Mouse (Mus musculus) heart, embryonic 14.5 days (tissue): ENCODE measurements at regions not wholly inside any gene's neighbourhood (a gene's known extent, or its start where the extent isn't known, plus 50 kb on each side); places are given as distances from the start of the nearest gene placed in this dataset.
A peak's percentile ranks its signal among the peaks of the same experiment; 100 is the strongest.

Source experiments
- ATAC-seq: fragments of 200-750 bp; cut with Nextera tagmentation; 2 replicates; pipeline ENCODE4 v1.8.0; 2017; ENCODE audit warnings: low read depth, moderate TSS enrichment; ENCODE audit not compliant: insufficient number of reproducible peaks, insufficient read depth, low FRiP score
- H3K27ac ChIP-seq, 2 experiments: fragments of 200-500 bp in 1 of 2; fragments of 300-500 bp in 1 of 2; sonication (generic) in 1 of 2; replicated peaks in 1 of 2; 2 replicates each; pipeline ENCODE4 v1.5.1; 2012 to 2014; ENCODE audit warnings: low read depth in 2 of 2, low read length in 2 of 2, control low read depth in 1 of 2, mild to moderate bottlenecking in 1 of 2, mixed read lengths in 1 of 2; ENCODE audit not compliant: control insufficient read depth in 1 of 2, insufficient read depth in 1 of 2
- H3K27me3 ChIP-seq: fragments of 300-500 bp; sonication (generic); 2 replicates; pipeline ENCODE4 v1.6.1; 2014; ENCODE audit warnings: mild to moderate bottlenecking, low read length, control low read depth; ENCODE audit not compliant: control insufficient read depth, insufficient read depth
- H3K36me3 ChIP-seq: fragments of 300-500 bp; sonication (generic); 2 replicates; pipeline ENCODE4 v1.6.1; 2014; ENCODE audit warnings: mild to moderate bottlenecking, control low read depth, low read length, mixed read lengths; ENCODE audit not compliant: control insufficient read depth, insufficient read depth
- H3K4me1 ChIP-seq, 2 experiments: fragments of 200-500 bp in 1 of 2; fragments of 300-500 bp in 1 of 2; sonication (generic) in 1 of 2; 2 replicates each; pipeline ENCODE4 v1.6.1; 2012 to 2014; ENCODE audit warnings: low read length in 2 of 2, control low read depth in 1 of 2, mixed read lengths in 1 of 2; ENCODE audit not compliant: control insufficient read depth in 2 of 2, insufficient read depth in 2 of 2
- H3K4me2 ChIP-seq: fragments of 300-500 bp; sonication (generic); 2 replicates; pipeline ENCODE4 v1.6.1; 2014; ENCODE audit warnings: mild to moderate bottlenecking, low read length
- H3K4me3 ChIP-seq, 2 experiments: fragments of 200-500 bp in 1 of 2; fragments of 300-500 bp in 1 of 2; sonication (generic) in 1 of 2; 2 replicates each; pipeline ENCODE4 v1.5.1; 2012 to 2014; ENCODE audit warnings: low read length in 2 of 2, mild to moderate bottlenecking in 2 of 2, control low read depth in 1 of 2, low read depth in 1 of 2, moderate library complexity in 1 of 2; ENCODE audit not compliant: control insufficient read depth in 1 of 2, insufficient read depth in 1 of 2
- H3K9ac ChIP-seq: fragments of 300-500 bp; sonication (generic); 2 replicates; pipeline ENCODE4 v1.6.1; 2014; ENCODE audit warnings: mild to moderate bottlenecking, low read length
- H3K9me3 ChIP-seq: fragments of 300-500 bp; sonication (generic); 2 replicates; pipeline ENCODE4 v1.6.1; 2016; ENCODE audit warnings: low read length, control low read depth; ENCODE audit not compliant: control insufficient read depth
- WGBS: fragments of 180-500 bp; shearing (Covaris S2); extraction: QIAGEN DNeasy Blood & Tissue Kit; methylation state at CpG from one replicate; pipeline ENCODE4 v1.1.7; 2014; 5-methylcytosine and 5-hydroxymethylcytosine counted together

DNA sequence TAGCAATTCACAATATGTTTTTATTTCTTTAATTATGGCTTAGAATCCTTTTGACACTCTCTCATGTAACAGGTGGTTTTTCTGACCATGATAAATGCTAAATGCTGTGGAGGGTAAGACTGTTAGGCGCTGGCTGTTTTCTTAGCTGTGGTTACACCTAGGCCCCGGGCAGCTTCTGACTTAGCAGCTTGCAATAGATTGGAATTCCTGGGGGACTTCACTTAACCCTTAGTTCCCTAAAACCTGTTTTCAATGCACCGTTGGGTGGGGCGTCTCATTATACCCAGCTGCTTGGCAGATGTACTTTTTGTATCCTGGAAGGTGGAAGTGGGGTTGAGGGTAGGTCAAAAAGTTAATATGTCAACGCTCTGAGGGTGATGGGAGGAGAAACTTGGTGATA, 704.2 kb upstream of the Car8 start:
- Histone ChIP-seq H3K27me3 (no peaks in the 10 kb centered on the region), H3K4me3 (no peak overlapping the region), H3K9me3 (no peaks in the 10 kb centered on the region), H3K4me2 (no peak overlapping the region), H3K36me3 (no peaks in the 10 kb centered on the region), H3K9ac (no peak overlapping the region), H3K4me1 (peaks cover 8 to 12% of the 10 kb centered on the region in 2 experiments), H3K27ac (no peak overlapping the region)
- no peak for ATAC-seq
- WGBS, result 65% methylated on average over 5 of the region's 5 CpGs

DNA sequence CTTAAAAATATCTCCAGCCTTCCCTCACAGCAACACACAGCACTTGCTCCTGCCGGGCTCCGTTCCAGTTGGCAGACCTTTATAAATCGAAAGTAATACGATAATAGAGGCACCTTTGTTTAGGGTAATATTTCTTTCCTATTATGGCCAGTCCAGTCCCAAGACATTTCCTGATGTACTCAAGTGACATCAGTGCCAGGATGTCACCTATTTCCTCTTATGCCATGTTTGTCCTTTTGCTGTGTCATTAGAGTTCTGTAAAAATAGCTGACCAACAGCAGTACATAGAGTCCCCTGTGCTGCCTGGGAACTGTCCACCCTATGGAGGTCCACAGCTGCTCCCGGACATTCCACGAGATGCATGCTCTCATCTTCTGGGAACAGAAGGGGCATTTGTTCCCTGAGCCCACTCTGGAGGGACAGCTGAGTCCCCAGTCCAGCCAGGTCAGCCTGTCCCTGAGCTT, 700.1 kb upstream of the Car8 start:
- 37% methylated on average over 6 of the region's 6 CpGs for WGBS
- Histone ChIP-seq H3K27me3 (no peaks in the 10 kb centered on the region), H3K4me2 (peak overlapping the region; percentile 44), H3K36me3 (no peaks in the 10 kb centered on the region), H3K4me1 (peaks cover 8 to 12% of the 10 kb centered on the region in 2 experiments), H3K9me3 (no peaks in the 10 kb centered on the region), H3K27ac (no peak overlapping the region), H3K4me3 (no peak overlapping the region), H3K9ac (no peak overlapping the region)
- no peak for ATAC-seq

DNA sequence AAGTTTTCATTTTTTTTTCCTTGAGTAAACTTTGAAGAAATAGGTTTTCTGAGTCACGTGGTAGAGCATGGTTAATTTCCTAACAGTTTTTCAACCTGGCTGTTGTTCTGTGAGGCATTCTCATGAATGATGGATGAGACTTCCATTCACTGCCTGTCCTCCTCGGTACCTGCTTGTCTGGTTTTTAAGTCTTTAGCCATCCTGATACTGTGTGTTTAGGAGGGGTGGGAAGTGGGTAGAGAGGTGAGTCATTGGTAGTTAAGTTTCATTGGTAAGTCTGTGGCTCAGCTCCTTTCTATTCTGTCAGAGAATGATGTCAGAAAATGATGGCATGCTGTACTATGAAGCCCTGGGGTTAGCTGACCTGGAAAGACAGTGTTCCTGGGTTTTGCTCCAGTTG, 697.1 kb upstream of the Car8 start:
- Histone ChIP-seq H3K4me3 (no peak overlapping the region), H3K27ac (no peak overlapping the region), H3K27me3 (no peaks in the 10 kb centered on the region), H3K9ac (no peak overlapping the region), H3K9me3 (no peaks in the 10 kb centered on the region), H3K4me2 (no peak overlapping the region), H3K4me1 (peaks cover 7 to 12% of the 10 kb centered on the region in 2 experiments), H3K36me3 (no peaks in the 10 kb centered on the region)
- no peak for ATAC-seq
- 78% methylated on average over 2 of the region's 2 CpGs for WGBS

DNA sequence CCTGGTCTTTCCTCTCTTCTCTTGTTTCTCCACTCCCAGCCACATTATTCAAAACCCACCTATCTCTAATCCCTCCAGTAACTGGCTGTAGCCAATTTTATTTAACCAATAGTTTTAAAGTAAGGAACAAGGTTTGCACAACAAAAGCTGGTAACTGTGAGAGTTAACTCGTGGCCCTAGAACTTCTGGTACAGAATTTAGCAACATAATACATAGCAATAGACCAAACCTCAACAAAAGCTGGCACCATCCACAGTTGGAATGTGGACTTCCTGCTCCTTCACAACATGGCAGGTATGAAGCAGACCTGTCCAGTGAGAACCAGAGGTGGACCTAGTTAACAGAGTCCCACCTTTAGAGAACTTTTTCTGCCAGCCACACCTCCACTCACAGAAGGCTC, 695.7 kb upstream of the Car8 start:
- H3K9ac ChIP-seq, result no peak overlapping the region
- no peak overlapping the region for H3K27ac ChIP-seq
- 49% methylated on average over 1 of the region's 1 CpGs for WGBS
- no peaks in the 10 kb centered on the region for H3K36me3 ChIP-seq
- H3K4me3 ChIP-seq, result no peak overlapping the region
- no peaks in the 10 kb centered on the region for H3K9me3 ChIP-seq
- peaks cover 5 to 12% of the 10 kb centered on the region in 2 experiments for H3K4me1 ChIP-seq
- H3K4me2 ChIP-seq, result no peak overlapping the region
- no peak for ATAC-seq
- no peaks in the 10 kb centered on the region for H3K27me3 ChIP-seq

DNA sequence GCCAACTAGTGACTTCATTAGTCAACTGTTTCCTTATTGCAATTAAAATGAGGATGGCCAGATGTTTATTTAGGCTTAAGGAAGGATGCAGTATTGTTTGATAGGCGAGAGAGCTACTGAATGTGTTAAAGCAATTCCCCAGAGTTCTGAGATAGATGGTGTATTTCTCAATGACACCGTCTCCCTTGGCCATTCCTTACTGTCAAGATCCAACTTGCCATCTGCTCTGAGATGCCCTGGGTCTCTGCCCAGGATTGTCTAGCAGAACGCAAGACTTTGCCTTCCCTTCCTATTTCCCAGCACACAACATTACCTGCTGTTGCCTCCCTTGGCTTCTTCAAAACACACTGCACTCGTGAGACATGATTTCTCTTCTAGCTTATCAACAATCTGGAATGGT, 690.5 kb upstream of the Car8 start:
- Histone ChIP-seq H3K4me3 (no peak overlapping the region), H3K27ac (no peak overlapping the region), H3K4me2 (no peak overlapping the region), H3K9ac (no peak overlapping the region), H3K36me3 (no peaks in the 10 kb centered on the region), H3K9me3 (no peaks in the 10 kb centered on the region), H3K27me3 (no peaks in the 10 kb centered on the region), H3K4me1 (peaks cover 2 to 5% of the 10 kb centered on the region in 2 experiments; a peak in 3 of 4 replicates)
- ATAC-seq, result no peak
- 59% methylated on average over 4 of the region's 4 CpGs for WGBS

DNA sequence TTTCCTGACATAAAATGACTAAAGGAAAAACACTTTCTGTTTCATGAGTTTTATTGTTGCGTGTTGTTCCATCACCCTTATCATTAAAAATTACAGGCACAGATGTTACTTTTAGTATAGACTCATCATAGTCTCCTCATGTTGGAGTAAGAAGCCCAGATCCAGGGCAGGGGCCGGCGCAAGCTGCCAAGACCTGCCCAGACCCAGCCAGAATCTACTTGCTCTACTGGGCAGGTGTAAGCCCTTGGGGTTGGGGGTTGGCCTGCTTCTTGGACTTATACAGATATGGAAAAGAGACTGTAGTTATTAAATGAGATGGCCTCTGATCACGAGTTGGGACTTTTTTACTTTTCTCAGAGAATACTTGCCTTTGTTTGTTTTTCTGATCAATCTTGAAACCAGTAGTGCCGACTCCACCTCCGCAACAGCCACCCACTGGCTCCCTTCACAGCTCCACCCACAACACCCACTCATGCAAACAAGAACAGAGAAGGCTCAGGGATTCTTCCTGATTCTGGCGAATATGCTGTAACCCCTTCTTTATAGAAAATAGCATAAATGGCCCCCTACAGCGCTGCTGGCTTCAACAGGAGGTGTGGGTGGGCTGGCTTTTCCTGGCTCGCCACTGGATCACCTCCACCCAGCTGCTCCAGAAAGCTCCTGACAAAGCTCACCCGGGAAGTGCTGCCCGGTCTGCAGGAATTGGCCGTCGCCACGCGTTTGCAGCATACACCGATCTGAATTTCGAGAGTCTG, 689.9 kb upstream of the Car8 start:
- H3K4me2 ChIP-seq, result no peak overlapping the region
- 49% methylated on average over 17 of the region's 17 CpGs for WGBS
- no peak for ATAC-seq

DNA sequence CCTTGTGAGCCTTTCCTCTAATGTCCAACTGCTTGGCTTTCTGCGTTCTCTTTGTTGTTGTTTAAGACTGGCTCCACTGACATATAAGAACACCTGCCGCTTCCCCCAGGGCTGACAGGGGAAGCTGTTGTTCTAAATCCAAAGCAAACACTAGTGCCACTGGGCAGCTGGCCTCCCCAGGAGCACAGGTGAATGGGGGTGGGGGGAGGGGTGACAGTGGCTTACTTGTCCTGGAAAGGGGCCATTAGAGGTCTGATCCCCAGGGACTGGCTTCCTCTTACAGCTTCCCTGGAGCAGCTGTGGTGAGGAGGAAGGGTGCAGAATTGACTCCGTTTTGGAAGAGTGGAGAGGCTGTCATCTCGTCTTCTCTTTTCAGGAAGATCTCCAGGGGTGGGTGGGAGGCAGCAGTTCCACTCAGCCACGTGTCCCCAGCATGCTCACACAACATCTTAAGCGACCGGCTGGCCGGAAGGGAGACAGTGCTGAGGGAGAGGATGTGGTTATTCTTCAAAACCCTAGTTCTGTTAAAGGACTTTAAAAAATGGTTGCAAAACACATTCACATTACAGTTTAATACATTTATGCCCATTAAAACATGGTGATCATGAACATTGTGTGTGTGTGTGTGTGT, 688.5 kb upstream of the Car8 start:
- no peak for ATAC-seq
- WGBS, result 49% methylated on average over 8 of the region's 8 CpGs

More for the DNA sequence above, 689.9 kb upstream of the Car8 start:
- no peak overlapping the region for H3K9ac ChIP-seq
- peaks cover 2 to 5% of the 10 kb centered on the region in 2 experiments; a peak in 3 of 4 replicates for H3K4me1 ChIP-seq
- no peak overlapping the region for H3K4me3 ChIP-seq
- no peak overlapping the region for H3K27ac ChIP-seq
- no peaks in the 10 kb centered on the region for H3K27me3 ChIP-seq
- no peaks in the 10 kb centered on the region for H3K9me3 ChIP-seq
- H3K36me3 ChIP-seq, result no peaks in the 10 kb centered on the region

More for the DNA sequence above, 688.5 kb upstream of the Car8 start:
- Histone ChIP-seq H3K9ac (no peak overlapping the region), H3K4me3 (no peak overlapping the region), H3K4me2 (no peak overlapping the region), H3K9me3 (no peaks in the 10 kb centered on the region), H3K27me3 (no peaks in the 10 kb centered on the region), H3K27ac (no peak overlapping the region), H3K4me1 (peaks cover 2 to 13% of the 10 kb centered on the region in 2 experiments), H3K36me3 (no peaks in the 10 kb centered on the region)
